Mouse (Mus musculus) embryonic facial prominence, embryonic 13.5 days (tissue): ENCODE results near the gene Serp1. TPM values are rescaled to one million over a fixed set of nuclear protein-coding genes. Genes with fewer than 3 reads are reported as not detected.
"Not testable (repeated sequence)": the region's sequence is repeated elsewhere in the genome, so short reads cannot be mapped to it uniquely, and the experiment has no call there.

ENCODE experiments used
- ATAC-seq: fragments of 200-750 bp; cut with Nextera tagmentation; 2 replicates; pipeline ENCODE4 v1.8.0; 2017; ENCODE audit warnings: low read depth; ENCODE audit not compliant: insufficient number of reproducible peaks, insufficient read depth, low FRiP score, low TSS enrichment
- H3K27ac ChIP-seq: fragments of 300-500 bp; sonication (generic); 2 replicates; pipeline ENCODE4 v1.5.1; 2015; ENCODE audit warnings: moderate library complexity, mild to moderate bottlenecking, inconsistent platforms
- H3K27me3 ChIP-seq: fragments of 300-500 bp; sonication (generic); 2 replicates; pipeline ENCODE4 v1.6.1; 2015; ENCODE audit warnings: mild to moderate bottlenecking, inconsistent platforms
- H3K36me3 ChIP-seq: fragments of 300-500 bp; sonication (generic); 2 replicates; pipeline ENCODE4 v1.6.1; 2015; ENCODE audit warnings: mild to moderate bottlenecking, inconsistent platforms
- H3K4me1 ChIP-seq: fragments of 300-500 bp; sonication (generic); 2 replicates; pipeline ENCODE4 v1.6.1; 2015; ENCODE audit warnings: inconsistent platforms
- H3K4me2 ChIP-seq: fragments of 300-500 bp; sonication (generic); 2 replicates; pipeline ENCODE4 v1.6.1; 2015; ENCODE audit warnings: moderate library complexity, mild to moderate bottlenecking, inconsistent platforms
- H3K4me3 ChIP-seq: fragments of 300-500 bp; sonication (generic); 2 replicates; pipeline ENCODE4 v1.5.1; 2015; ENCODE audit warnings: mild to moderate bottlenecking, inconsistent platforms
- H3K9ac ChIP-seq: fragments of 300-500 bp; sonication (generic); 2 replicates; pipeline ENCODE4 v1.6.1; 2015; ENCODE audit warnings: mild to moderate bottlenecking, inconsistent platforms
- H3K9me3 ChIP-seq: fragments of 300-500 bp; sonication (generic); 2 replicates; pipeline ENCODE4 v1.6.1; 2016; ENCODE audit warnings: inconsistent platforms
- WGBS: fragments of 180-500 bp; shearing (Covaris S2); methylation state at CpG from one replicate; pipeline ENCODE4 v1.1.7; 2015; ENCODE audit warnings: mixed read lengths; 5-methylcytosine and 5-hydroxymethylcytosine counted together
- polyA plus RNA-seq: library from polyadenylated mRNA; unstranded; fragments of >200 nt; fragmentation: Nextera tagmentation; extraction: Ambion mirVana; gene quantifications from 2 replicates; pipeline ENCODE4 v1.2.1, GENCODE M21; 2015

Serp1 gene
- polyA plus RNA-seq, 1 experiment from 2014 or later = 153 TPM

DNA sequence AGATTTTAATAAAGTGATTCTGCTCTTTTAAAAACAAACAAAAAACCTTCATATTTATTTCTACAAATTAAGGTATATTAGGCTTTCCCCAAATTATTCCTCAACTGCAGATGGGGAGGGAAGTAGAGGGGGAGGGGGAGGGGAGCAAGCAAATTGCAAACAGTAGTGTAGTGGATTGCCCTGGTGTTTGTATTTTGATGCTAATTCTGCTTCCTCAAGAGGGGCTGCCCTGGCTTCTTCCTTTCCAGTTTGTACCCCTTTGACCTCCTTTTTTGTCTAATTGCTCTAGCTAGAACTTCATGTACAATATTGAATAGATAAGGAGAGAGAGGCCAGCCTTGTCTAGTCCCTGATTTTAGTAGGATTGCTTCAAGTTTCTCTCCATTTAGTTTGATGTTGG is 21.0 kb downstream of the Serp1 start:
- ATAC-seq = no peak
- H3K9me3 ChIP-seq = no peaks in the 10 kb centered on the region

DNA sequence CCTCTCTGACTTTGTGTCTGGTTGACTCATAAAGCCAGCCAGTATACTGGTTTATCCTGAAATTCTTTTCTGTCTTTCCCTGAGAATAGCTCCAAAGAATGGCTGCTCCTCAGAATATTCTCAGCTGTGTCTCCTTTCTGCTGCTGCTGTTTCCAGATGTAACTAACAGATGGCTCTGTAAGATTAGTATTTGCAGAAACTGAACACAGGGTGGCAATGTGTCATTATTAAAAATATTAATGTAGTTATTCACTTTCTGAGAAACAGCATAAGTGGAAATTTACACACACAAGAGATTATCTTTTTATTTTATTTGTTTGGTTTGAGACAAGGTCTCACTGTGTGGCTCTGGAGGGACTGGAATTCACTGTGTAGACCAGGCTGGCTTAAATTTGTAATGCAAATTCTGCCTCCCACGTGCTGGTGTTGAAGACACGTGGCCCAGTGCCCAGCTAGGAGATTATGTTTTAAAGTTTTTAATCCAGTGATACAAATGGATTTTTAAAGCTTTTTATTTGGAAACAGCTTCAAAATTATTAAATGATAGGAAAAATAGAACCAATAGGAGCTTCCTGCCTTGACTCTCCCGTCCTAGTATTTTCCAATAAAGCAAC is 21.9 kb downstream of the Serp1 start:
- no peak overlapping the region for H3K4me3 ChIP-seq
- no peaks in the 10 kb centered on the region for H3K4me1 ChIP-seq
- H3K9ac ChIP-seq = no peak overlapping the region
- no peak overlapping the region for H3K27ac ChIP-seq
- no peaks in the 10 kb centered on the region for H3K9me3 ChIP-seq
- no peak overlapping the region for H3K4me2 ChIP-seq
- no peaks in the 10 kb centered on the region for H3K36me3 ChIP-seq
- H3K27me3 ChIP-seq = no peaks in the 10 kb centered on the region
- ATAC-seq = no peak
- 43% methylated on average over 3 of the region's 3 CpGs for WGBS

More for the DNA sequence above, 21.0 kb downstream of the Serp1 start:
- Histone ChIP-seq H3K27ac (no peak overlapping the region), H3K4me1 (no peaks in the 10 kb centered on the region), H3K36me3 (no peaks in the 10 kb centered on the region), H3K4me2 (no peak overlapping the region), H3K4me3 (no peak overlapping the region), H3K27me3 (no peaks in the 10 kb centered on the region), H3K9ac (no peak overlapping the region)

DNA sequence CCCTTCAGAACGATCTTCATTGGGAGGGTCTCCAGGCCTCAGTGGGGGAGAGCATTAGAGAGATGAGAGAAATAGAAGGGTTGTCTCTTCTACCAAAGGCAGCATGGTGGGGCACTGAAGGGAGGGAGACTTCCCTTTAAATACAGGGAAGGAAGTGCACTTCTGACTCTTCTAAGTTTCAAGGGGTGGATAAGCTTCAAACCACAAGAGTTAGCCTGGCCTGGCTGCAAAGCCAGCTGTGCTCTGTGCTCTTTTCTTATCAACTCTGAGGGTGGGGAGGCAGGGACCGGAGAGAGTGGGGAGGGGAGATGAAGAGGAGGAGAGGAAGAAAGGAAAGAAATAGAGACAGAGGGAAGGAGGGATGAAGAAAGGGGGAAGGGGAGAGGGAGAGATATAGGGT is 23.7 kb downstream of the Serp1 start:
- no peak overlapping the region for H3K4me2 ChIP-seq
- H3K4me3 ChIP-seq = no peak overlapping the region
- no peaks in the 10 kb centered on the region for H3K36me3 ChIP-seq
- WGBS = 74% methylated on average over 2 of the region's 2 CpGs
- no peak overlapping the region for H3K9ac ChIP-seq
- no peak for ATAC-seq
- H3K27ac ChIP-seq = no peak overlapping the region
- H3K27me3 ChIP-seq = no peaks in the 10 kb centered on the region
- H3K9me3 ChIP-seq = no peaks in the 10 kb centered on the region
- no peaks in the 10 kb centered on the region for H3K4me1 ChIP-seq

DNA sequence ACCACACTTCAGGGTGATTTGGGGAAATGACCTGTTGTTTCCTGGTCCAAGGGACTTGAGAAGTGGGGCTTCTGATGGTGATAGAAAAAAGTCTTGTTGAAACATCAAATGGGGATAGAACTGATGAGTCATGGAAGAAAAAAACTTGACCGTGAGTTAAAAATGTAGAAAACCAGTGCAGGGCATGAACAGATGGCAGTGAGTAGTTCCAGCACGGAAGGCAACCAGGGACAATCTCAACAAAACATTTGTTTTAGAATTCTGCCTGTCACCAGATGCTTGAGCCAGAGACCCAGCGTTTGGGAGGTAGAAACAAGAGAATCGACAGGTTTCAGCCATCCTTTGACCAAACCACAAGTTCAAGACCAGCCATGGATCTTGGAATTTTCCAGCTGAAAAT is 32.1 kb downstream of the Serp1 start:
- no peak for ATAC-seq
- Histone ChIP-seq H3K27me3 (no peaks in the 10 kb centered on the region), H3K9ac (no peak overlapping the region), H3K9me3 (no peaks in the 10 kb centered on the region), H3K4me1 (no peaks in the 10 kb centered on the region), H3K27ac (no peak overlapping the region), H3K4me2 (no peak overlapping the region), H3K36me3 (no peaks in the 10 kb centered on the region), H3K4me3 (no peak overlapping the region)
- 83% methylated on average over 4 of the region's 4 CpGs for WGBS

DNA sequence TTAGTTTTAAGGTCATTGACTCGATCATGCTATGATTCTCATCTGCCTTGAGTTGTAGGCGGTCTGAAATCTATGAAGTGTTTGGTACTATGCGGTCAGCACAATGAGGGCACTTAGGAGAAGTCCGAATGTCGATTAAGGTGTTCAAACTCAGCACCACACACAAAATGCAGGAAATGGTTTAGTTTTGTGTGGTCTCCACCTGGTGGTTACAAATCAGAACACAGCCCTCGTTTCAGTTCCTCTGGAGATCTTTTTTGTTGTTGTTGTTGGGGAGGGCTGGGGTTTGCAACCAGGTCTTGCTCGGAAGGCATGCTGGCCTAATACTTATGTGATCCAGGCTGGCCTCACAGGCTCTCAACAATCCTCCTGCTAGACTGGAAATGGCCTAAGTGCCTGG is 34.9 kb downstream of the Serp1 start:
- H3K9ac ChIP-seq = no peak overlapping the region
- ATAC-seq = no peak
- no peak overlapping the region for H3K27ac ChIP-seq
- no peaks in the 10 kb centered on the region for H3K27me3 ChIP-seq
- no peak overlapping the region for H3K4me3 ChIP-seq
- no peak overlapping the region for H3K4me2 ChIP-seq
- WGBS = 73% methylated on average over 7 of the region's 7 CpGs
- H3K9me3 ChIP-seq = 0 out of 2 replicates have a peak, but pooled peaks cover 3% of the 10 kb centered on the region
- H3K4me1 ChIP-seq = no peaks in the 10 kb centered on the region
- H3K36me3 ChIP-seq = no peaks in the 10 kb centered on the region

DNA sequence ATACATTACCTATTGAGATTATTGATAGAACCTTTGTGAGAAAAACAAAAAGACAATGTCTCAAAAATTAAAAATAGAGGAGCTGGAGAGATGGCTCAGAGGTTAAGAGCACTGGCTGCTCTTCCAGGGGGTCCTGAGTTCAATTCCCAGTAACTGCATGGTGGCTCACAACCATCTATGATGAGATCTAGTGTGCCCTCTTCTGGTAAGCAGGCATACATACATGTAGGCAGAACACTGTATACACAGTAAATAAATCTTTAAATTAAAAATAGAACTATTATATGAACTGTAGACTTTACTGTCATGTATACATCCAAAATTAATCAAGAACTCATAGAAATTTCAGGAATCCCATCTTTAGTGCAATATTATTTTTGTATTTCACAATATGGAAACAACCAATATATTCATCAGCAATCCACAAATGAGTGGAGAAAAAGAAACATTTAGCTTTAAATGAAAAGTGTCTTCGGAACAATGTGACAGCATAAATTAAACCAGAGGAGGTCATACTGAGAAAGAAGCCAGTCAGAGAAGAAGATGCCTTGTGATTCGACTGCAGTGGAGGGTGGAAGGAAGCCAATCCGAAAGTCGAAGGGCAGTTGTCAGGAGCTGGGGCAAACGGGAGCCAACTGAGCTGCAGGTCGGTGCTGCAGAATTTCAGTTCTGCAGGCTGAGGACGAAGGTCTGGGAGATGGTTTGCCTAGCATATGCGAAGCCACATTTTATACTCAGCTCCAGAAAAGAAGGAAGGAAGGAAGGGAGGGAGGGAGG is 37.5 kb downstream of the Serp1 start:
- Histone ChIP-seq H3K27me3 (no peaks in the 10 kb centered on the region), H3K27ac (no peak overlapping the region), H3K4me2 (no peak overlapping the region), H3K4me3 (no peak overlapping the region), H3K9me3 (0 out of 2 replicates have a peak, but pooled peaks cover 3% of the 10 kb centered on the region), H3K9ac (no peak overlapping the region), H3K36me3 (no peaks in the 10 kb centered on the region), H3K4me1 (no peaks in the 10 kb centered on the region)
- ATAC-seq = no peak
- 84% methylated on average over 8 of the region's 8 CpGs for WGBS

DNA sequence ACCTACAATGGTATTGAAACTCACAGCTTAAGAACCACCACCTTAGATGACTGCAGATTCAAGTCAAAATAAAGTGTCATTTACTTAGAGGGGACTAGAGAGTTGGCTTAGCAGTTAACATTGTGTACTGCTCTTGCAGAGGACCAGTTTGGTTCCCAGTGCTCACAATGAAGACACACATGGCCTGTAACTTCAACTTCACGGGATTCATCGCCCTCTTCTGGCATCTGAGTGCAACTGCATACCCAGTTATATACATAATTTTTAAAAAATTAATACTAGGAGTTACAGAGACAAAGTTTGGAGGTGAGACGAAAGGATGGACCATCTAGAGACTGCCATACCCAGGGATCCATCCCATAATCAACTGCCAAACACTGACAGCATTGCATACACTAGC is 38.6 kb downstream of the Serp1 start:
- H3K4me2 ChIP-seq = no peak overlapping the region
- H3K4me1 ChIP-seq = no peaks in the 10 kb centered on the region
- no peak overlapping the region for H3K9ac ChIP-seq
- no peak overlapping the region for H3K4me3 ChIP-seq
- no peak for ATAC-seq
- H3K36me3 ChIP-seq = no peaks in the 10 kb centered on the region
- H3K9me3 ChIP-seq = 0 out of 2 replicates have a peak, but pooled peaks cover 3% of the 10 kb centered on the region
- H3K27me3 ChIP-seq = no peaks in the 10 kb centered on the region
- 68% methylated on average over 3 of the region's 3 CpGs for WGBS
- no peak overlapping the region for H3K27ac ChIP-seq

DNA sequence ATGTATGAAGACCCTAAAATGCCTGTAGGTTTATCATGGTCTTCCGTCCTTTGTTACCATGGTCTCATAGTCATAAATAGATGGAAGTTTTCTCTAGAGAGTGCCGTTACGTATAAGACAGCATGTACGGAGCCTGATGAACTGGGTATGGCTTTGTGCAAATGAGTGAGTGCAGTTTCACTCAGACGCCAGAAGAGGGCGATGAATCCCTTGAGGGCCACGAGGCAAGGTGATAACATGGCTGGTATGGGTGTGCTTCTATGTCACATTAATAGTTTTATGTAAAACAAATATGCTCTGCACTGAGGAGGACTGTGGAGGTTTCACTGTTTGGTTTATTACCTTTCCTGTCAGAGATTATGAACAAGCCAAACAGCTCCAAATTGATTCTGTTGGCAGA is 39.8 kb downstream of the Serp1 start:
- ATAC-seq = no peak
- H3K4me3 ChIP-seq = no peak overlapping the region
- 70% methylated on average over 7 of the region's 7 CpGs for WGBS
- no peaks in the 10 kb centered on the region for H3K27me3 ChIP-seq
- no peak overlapping the region for H3K27ac ChIP-seq
- no peak overlapping the region for H3K9ac ChIP-seq
- 0 out of 2 replicates have a peak, but pooled peaks cover 3% of the 10 kb centered on the region for H3K9me3 ChIP-seq
- no peaks in the 10 kb centered on the region for H3K4me1 ChIP-seq
- H3K4me2 ChIP-seq = no peak overlapping the region
- H3K36me3 ChIP-seq = no peaks in the 10 kb centered on the region

DNA sequence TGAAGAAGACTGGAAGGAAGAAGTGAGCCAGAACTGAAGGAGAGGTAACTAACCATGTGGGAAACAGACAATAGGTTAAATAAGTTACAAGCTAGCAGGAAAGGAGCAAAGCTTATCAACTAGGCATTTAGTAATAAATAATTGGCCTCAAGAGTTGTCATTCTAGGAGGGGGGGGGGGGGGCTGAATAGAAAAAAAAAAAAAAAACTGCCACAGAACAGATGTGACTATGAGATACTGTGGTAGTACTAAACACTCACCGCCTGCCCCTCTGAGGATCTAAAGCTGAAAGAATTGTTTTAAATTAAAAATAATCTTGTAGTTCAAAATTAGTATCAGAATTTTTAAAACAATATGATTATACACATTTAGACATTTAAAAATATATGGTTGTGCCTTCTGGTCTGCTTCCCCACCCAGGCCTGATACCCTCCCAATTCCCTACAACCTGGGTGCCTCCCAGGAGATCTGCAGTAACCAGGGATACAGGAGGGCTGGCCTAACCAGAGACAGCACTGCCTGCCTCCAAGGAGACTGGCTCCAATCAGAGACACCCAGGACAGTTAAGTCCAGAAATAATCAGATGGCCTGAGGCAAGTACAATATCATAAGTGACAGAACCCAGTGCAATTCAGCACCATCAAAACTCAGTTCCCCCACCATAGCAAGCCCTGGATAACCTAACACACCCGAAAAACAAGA is 46.8 kb downstream of the Serp1 start:
- no peak overlapping the region for H3K27ac ChIP-seq
- no peak overlapping the region for H3K9ac ChIP-seq
- H3K4me3 ChIP-seq = no peak overlapping the region
- no peaks in the 10 kb centered on the region for H3K9me3 ChIP-seq
- H3K27me3 ChIP-seq = no peaks in the 10 kb centered on the region
- H3K4me2 ChIP-seq = no peak overlapping the region
- ATAC-seq = no peak
- H3K36me3 ChIP-seq = no peaks in the 10 kb centered on the region
- H3K4me1 ChIP-seq = no peaks in the 10 kb centered on the region
- 82% methylated on average over 2 of the region's 2 CpGs for WGBS

DNA sequence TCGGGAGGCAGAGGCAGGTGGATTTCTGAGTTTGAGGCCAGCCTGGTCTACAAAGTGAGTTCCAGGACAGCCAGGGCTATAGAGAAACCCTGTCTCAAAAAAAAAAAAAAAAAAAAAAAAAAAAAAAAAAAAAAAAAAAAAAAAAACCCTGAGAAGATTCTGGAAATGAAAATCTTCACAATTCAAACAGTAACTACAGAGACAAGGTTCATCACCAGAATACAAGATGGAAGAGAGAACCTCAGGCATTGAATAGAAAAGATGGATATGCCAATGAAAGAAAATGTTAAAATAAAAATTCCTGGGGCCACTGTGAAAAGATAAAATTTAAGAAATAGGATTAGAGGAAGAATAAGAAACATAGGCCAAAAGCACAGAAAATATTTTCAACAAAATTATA is 50.4 kb downstream of the Serp1 start:
- not testable (repeated sequence) for H3K4me3 ChIP-seq, H3K9me3 ChIP-seq, H3K36me3 ChIP-seq, H3K4me2 ChIP-seq, H3K27ac ChIP-seq, ATAC-seq, H3K27me3 ChIP-seq, H3K9ac ChIP-seq, H3K4me1 ChIP-seq
- 96% methylated on average over 1 of the region's 1 CpGs for WGBS
